ENCODE assay signal across 7 mouse cellular contexts in the genomic region with DNA sequence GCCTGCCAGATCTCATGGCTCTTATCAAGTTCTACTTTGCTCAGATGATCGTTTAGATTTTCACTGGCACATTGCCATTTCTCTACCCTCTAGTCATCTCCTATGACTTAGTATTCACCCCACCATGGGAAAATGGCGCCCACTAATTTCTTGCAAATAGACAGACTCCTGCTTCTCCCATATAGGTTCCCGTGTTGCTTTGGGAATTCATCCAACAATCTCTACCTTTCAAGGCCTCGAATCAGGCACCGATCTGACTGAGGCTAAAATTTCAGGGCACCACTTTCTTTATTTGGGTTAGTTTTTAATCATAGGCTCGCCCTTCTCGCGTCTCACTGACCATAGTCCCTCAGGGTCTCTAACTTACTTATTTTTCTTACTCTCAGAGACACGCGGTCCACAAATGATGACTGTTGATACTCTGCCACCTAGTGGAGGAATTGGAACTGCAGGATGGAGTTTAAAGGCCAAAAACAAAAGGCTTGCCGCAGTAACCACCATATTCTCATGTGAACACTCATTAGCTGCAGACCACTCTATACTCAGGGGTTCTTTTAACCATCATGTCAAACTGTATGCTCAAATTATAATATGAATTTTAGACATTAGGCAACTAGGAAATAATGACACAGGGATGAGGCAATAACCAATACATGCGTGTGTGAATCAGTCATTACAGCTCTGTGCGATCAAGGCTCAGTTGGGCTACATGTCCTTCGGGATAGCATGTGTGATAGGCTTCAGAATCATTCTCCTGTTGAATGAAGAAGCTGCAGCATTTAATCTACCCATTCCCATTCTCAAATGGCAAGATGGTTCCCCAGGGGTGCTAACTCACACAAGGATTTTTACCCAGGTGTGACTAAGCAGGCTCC.
DNase-seq lines count a peak whose midpoint lies in the region; ATAC-seq and TF ChIP-seq lines count a peak whose summit lies in the region.

No protein-coding gene starts in this region.

- no peak for TF ChIP-seq POLR2A in cortical plate, adult 2 months (IDR thresholded peaks at IDR 0.05; ENCODE audit: extremely low read depth, insufficient read depth, low read length)

- ATAC-seq in Patski, result no peak
- ATAC-seq in heart, embryonic 15.5 days (replicated peaks; ENCODE audit: insufficient number of reproducible peaks, insufficient read depth, low FRiP score, low read depth), result no peak
- ATAC-seq in lung, embryonic 14.5 days (ENCODE audit: insufficient read depth), result peak; percentile 60; the same call in 1 of the 2 replicates

- POLR2A ChIA-PET in Patski (lab: Charles Lee), result no interaction called here

- no peak overlapping the region for H3K4me3 ChIP-seq in cortical plate, adult 2 months (ENCODE audit: insufficient read depth, low read length)
- no peak overlapping the region for H3K4me3 ChIP-seq in heart, embryonic 15.5 days
- H3K4me3 ChIP-seq in layer of hippocampus, adult 2 months, result no peak overlapping the region
- H3K4me3 ChIP-seq in lung, embryonic 14.5 days (ENCODE audit: low read depth, low read length), result no peak overlapping the region

- 48% methylated on average over 14 of the region's 14 CpGs for WGBS in heart, embryonic 15.5 days
- WGBS in lung, embryonic 14.5 days, result 55% methylated on average over 14 of the region's 14 CpGs

- peaks cover 6% of the 10 kb centered on the region for H3K27me3 ChIP-seq in Patski
- H3K27me3 ChIP-seq in heart, embryonic 15.5 days, result no peaks in the 10 kb centered on the region; the same call in 1 of the 2 replicates
- no peaks in the 10 kb centered on the region for H3K27me3 ChIP-seq in lung, embryonic 14.5 days (ENCODE audit: insufficient read depth, low read length)

- H3K36me3 ChIP-seq in heart, embryonic 15.5 days, result no peaks in the 10 kb centered on the region
- no peaks in the 10 kb centered on the region for H3K36me3 ChIP-seq in lung, embryonic 14.5 days (ENCODE audit: insufficient read depth)

- peak; percentile 75 for TF ChIP-seq CTCF in Patski (IDR thresholded peaks at IDR 0.05)
- TF ChIP-seq CTCF in cortical plate, adult 2 months (IDR thresholded peaks at IDR 0.05; ENCODE audit: extremely low read depth, insufficient read depth, low read length), result peak; percentile 40; the same call in 1 of the 2 replicates
- TF ChIP-seq CTCF in layer of hippocampus, adult 2 months (conservative IDR thresholded peaks at IDR 0.05), result peak; percentile 87
- peak; percentile 70 for TF ChIP-seq CTCF in lung, embryonic 14.5 days (IDR thresholded peaks at IDR 0.05; ENCODE audit: low read depth)

- no peaks in the 10 kb centered on the region for H3K4me1 ChIP-seq in cortical plate, adult 2 months (ENCODE audit: control insufficient read depth, insufficient read depth, low read length)
- no peaks in the 10 kb centered on the region for H3K4me1 ChIP-seq in heart, embryonic 15.5 days (replicated peaks)
- H3K4me1 ChIP-seq in lung, embryonic 14.5 days (ENCODE audit: insufficient read depth), result no peaks in the 10 kb centered on the region

- in situ Hi-C loops in Patski (cut with MboI; ENCODE audit: low pct_unique_long_range_greater_than_20kb), result loop anchor here (5.0 kb wide), 2 partner anchors 122 to 317 kb away; a partner anchor contains a TSS

- CTCF ChIA-PET in Patski (lab: Charles Lee), result interaction anchor here (1.3 kb wide), 1 partner anchor 12 kb away, joined by 4 read pairs; no protein-coding TSS in a partner anchor

- H3K4me2 ChIP-seq in heart, embryonic 15.5 days, result 0 out of 2 replicates have a peak overlapping the region, but pooled peaks have one; percentile 16
- H3K4me2 ChIP-seq in lung, embryonic 14.5 days, result no peak overlapping the region

- no peak overlapping the region for H3K9ac ChIP-seq in heart, embryonic 15.5 days
- H3K9ac ChIP-seq in lung, embryonic 14.5 days, result no peak overlapping the region

- no peaks in the 10 kb centered on the region for H3K9me3 ChIP-seq in heart, embryonic 15.5 days (replicated peaks)
- no peaks in the 10 kb centered on the region for H3K9me3 ChIP-seq in lung, embryonic 14.5 days (ENCODE audit: low read depth, low read length)

- H3K27ac ChIP-seq in cortical plate, adult 2 months (ENCODE audit: insufficient read depth, low read length), result no peak overlapping the region
- H3K27ac ChIP-seq in heart, embryonic 15.5 days, result no peak overlapping the region
- no peak overlapping the region for H3K27ac ChIP-seq in layer of hippocampus, adult 2 months
- no peak overlapping the region for H3K27ac ChIP-seq in lung, embryonic 14.5 days (ENCODE audit: low read depth)

- DNase-seq in ES-CJ7 (ENCODE audit: low read depth, low spot score) (peak; percentile 44), Patski (ENCODE audit: low read depth, low spot score) (no peak)
- DNase-seq in layer of hippocampus, adult 2 months (ENCODE audit: low spot score in 2 of 2), result peak; percentile 44 to 55
- DNase-seq in lung, embryonic 14.5 days, result peak; percentile 85
- peak; percentile 20 for DNase-seq in right cerebral cortex, adult 18-20 months
